Mouse (Mus musculus) heart, postnatal 0 days (tissue): ENCODE data around the gene Tmem109. TPM values are rescaled to one million over a fixed set of nuclear protein-coding genes. Genes with fewer than 3 reads are reported as not detected.

ENCODE experiments used
- ATAC-seq: fragments of 200-750 bp; cut with Nextera tagmentation; 2 replicates; pipeline ENCODE4 v1.8.0; 2017; ENCODE audit warnings: low read depth, moderate number of reproducible peaks, moderate library complexity; ENCODE audit not compliant: insufficient read depth
- DNase-seq: peaks from one replicate; pipeline ENCODE4 v3.0.0-alpha.2; 2016; ENCODE audit warnings: low spot score
- H3K27ac ChIP-seq: fragments of 300-500 bp; sonication (generic); 2 replicates; pipeline ENCODE4 v1.5.1; 2014; ENCODE audit warnings: low read depth, mild to moderate bottlenecking
- H3K27me3 ChIP-seq: fragments of 300-500 bp; sonication (generic); 2 replicates; pipeline ENCODE4 v1.6.1; 2014; ENCODE audit warnings: low read length, mixed read lengths; ENCODE audit not compliant: control insufficient read depth, insufficient read depth
- H3K36me3 ChIP-seq: fragments of 300-500 bp; sonication (generic); replicated peaks from 2 replicates; pipeline ENCODE4 v1.6.1; 2014; ENCODE audit warnings: low read length, mixed read lengths; ENCODE audit not compliant: control insufficient read depth, insufficient read depth
- H3K4me1 ChIP-seq: fragments of 300-500 bp; sonication (generic); 2 replicates; pipeline ENCODE4 v1.6.1; 2014; ENCODE audit warnings: antibody characterized with exemption; ENCODE audit not compliant: control insufficient read depth, insufficient read depth
- H3K4me2 ChIP-seq: fragments of 300-500 bp; sonication (generic); 2 replicates; pipeline ENCODE4 v1.6.1; 2014; ENCODE audit warnings: low read depth, mild to moderate bottlenecking, low read length, moderate library complexity
- H3K4me3 ChIP-seq: fragments of 300-500 bp; sonication (generic); 2 replicates; pipeline ENCODE4 v1.5.1; 2014; ENCODE audit warnings: low read depth, low read length
- H3K9ac ChIP-seq: fragments of 300-500 bp; sonication (generic); replicated peaks from 2 replicates; pipeline ENCODE4 v1.6.1; 2014; ENCODE audit warnings: low read depth, low read length, mixed read lengths
- H3K9me3 ChIP-seq: fragments of 300-500 bp; sonication (generic); replicated peaks from 2 replicates; pipeline ENCODE4 v1.6.1; 2016; ENCODE audit warnings: low read length; ENCODE audit not compliant: control insufficient read depth
- CTCF ChIP-seq: IDR thresholded peaks from 2 replicates; pipeline ENCODE4 v1.5.1; 2016; ENCODE audit warnings: antibody characterized with exemption, control low read depth, low read depth
- EP300 ChIP-seq: IDR thresholded peaks from 2 replicates; pipeline ENCODE4 v1.6.1; 2016; ENCODE audit warnings: antibody characterized with exemption, low read depth
- WGBS: fragments of 180-500 bp; shearing (Covaris S2); extraction: QIAGEN DNeasy Blood & Tissue Kit; methylation state at CpG from one replicate; pipeline ENCODE4 v1.1.7; 2014; 5-methylcytosine and 5-hydroxymethylcytosine counted together
- polyA plus RNA-seq: library from polyadenylated mRNA; unstranded; fragments of >200 nt; fragmentation: Nextera tagmentation; extraction: Ambion mirVana; gene quantifications from 2 replicates; pipeline ENCODE4 v1.2.1, GENCODE M21; 2015
- total RNA-seq: library from RNA; depleted of rRNA; stranded (reverse); fragments of >200 nt; gene quantifications from 2 replicates; pipeline ENCODE4 v1.2.3, GENCODE M21; 2014; ENCODE audit warnings: low replicate concordance

The Tmem109 gene
- total and polyA plus RNA-seq, 2 experiments from 2014 or later, result 80.6 to 85.8 TPM

- no peak for DNase-seq
- Histone ChIP-seq H3K27me3 (no peaks in the 10 kb centered on the region), H3K4me1 (peaks cover 14% of the 10 kb centered on the region), H3K36me3 (no peaks in the 10 kb centered on the region), H3K9me3 (no peaks in the 10 kb centered on the region), H3K9ac (no peak overlapping the region), H3K4me3 (no peak overlapping the region), H3K27ac (no peak overlapping the region), H3K4me2 (no peak overlapping the region)
- TF ChIP-seq CTCF (no peak), EP300 (no peak)
- no peak for ATAC-seq
- WGBS, result 77% methylated on average over 3 of the region's 3 CpGs
These were observed 10.4 kb upstream of the Tmem109 start for GRCm38 (mm10) chr19:10892201-10892600.

GRCm38 (mm10) chr19:10880975-10881425 is 801 bp downstream of the Tmem109 start:
- Histone ChIP-seq H3K4me1 (peaks cover 24% of the 10 kb centered on the region), H3K27ac (peak overlapping the region; percentile 92), H3K27me3 (no peaks in the 10 kb centered on the region), H3K36me3 (peaks cover 6% of the 10 kb centered on the region; the same call in 1 of the 2 replicates), H3K4me2 (peak overlapping the region; percentile 61), H3K9ac (peak overlapping the region; percentile 51; the same call in 1 of the 2 replicates), H3K9me3 (peaks cover 11% of the 10 kb centered on the region), H3K4me3 (peak overlapping the region; percentile 52)
- ATAC-seq (peak; percentile 64), DNase-seq (peak; percentile 57)
- WGBS, result under 1% methylated on average over 14 of the region's 14 CpGs
- TF ChIP-seq CTCF (no peak), EP300 (no peak)

- Histone ChIP-seq H3K9ac (peak overlapping the region; percentile 51), H3K9me3 (peaks cover 9% of the 10 kb centered on the region), H3K27ac (peak overlapping the region; percentile 92; the same call in 1 of the 2 replicates), H3K4me2 (peak overlapping the region; percentile 61), H3K4me3 (peak overlapping the region; percentile 52), H3K36me3 (peaks cover 6% of the 10 kb centered on the region; the same call in 1 of the 2 replicates), H3K4me1 (peaks cover 24% of the 10 kb centered on the region), H3K27me3 (no peaks in the 10 kb centered on the region)
- no peak for TF ChIP-seq EP300
- peak; percentile 37 for TF ChIP-seq CTCF
- ATAC-seq, result 0 out of 2 replicates have a peak, but pooled peaks have one; percentile 9
- WGBS, result 48% methylated on average over 6 of the region's 7 CpGs
- DNase-seq, result no peak
These were observed 1.5 kb downstream of the Tmem109 start for GRCm38 (mm10) chr19:10880085-10880974.

GRCm38 (mm10) chr19:10878201-10878837 is 3.5 kb downstream of the Tmem109 start:
- H3K4me1 ChIP-seq, result peaks cover 24% of the 10 kb centered on the region
- ATAC-seq, result no peak
- WGBS, result 76% methylated on average over 7 of the region's 7 CpGs

GRCm38 (mm10) chr19:10871328-10871961 is 10.4 kb downstream of the Tmem109 start:
- 73% methylated on average over 14 of the region's 14 CpGs for WGBS
- Histone ChIP-seq H3K27me3 (no peaks in the 10 kb centered on the region), H3K4me1 (peaks cover 14% of the 10 kb centered on the region; the same call in 1 of the 2 replicates), H3K4me2 (no peak overlapping the region), H3K27ac (no peak overlapping the region), H3K9ac (no peak overlapping the region), H3K4me3 (no peak overlapping the region), H3K36me3 (peaks cover 38% of the 10 kb centered on the region), H3K9me3 (no peaks in the 10 kb centered on the region)
- no peak for ATAC-seq
- TF ChIP-seq CTCF (no peak), EP300 (no peak)
- DNase-seq, result no peak

More at GRCm38 (mm10) chr19:10878201-10878837, 3.5 kb downstream of the Tmem109 start:
- Histone ChIP-seq H3K27ac (no peak overlapping the region), H3K4me2 (no peak overlapping the region), H3K27me3 (no peaks in the 10 kb centered on the region), H3K36me3 (peaks cover 18% of the 10 kb centered on the region), H3K9ac (0 out of 2 replicates have a peak overlapping the region, but pooled peaks have one; percentile 16), H3K4me3 (no peak overlapping the region), H3K9me3 (no peaks in the 10 kb centered on the region)
- TF ChIP-seq EP300 (no peak), CTCF (no peak)
- no peak for DNase-seq
